Mouse (Mus musculus): Measurements from ENCODE around the gene Fabp3. TPM values are rescaled to one million over a fixed set of nuclear protein-coding genes. Genes with fewer than 3 reads are reported as not detected.

The Fabp3 gene
- total and polyA plus RNA-seq, 3 experiments = 0.60 TPM; not detected in 2

DNA sequence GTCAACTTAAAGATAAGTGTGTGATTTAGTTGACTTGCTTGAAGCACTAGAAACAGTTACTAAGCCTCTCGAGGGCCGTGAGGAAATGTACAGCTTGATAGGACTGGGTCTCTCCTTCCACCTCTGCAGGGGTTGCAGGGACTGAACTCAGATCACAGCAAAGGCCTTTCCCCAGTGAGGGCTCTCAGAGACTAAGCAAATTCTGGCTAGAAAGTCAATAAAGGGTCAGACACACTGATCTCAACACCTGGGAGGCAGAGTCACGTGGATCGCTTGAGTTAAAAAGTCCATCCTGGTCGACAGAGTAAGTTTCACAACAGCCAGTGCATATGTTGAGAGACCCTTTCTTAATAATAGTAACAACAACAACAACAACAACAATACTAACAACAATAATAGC is 27.5 kb downstream of the Fabp3 start:
- no peaks in the 10 kb centered on the region; a peak in 1 of 4 replicates for H3K36me3 ChIP-seq (ENCODE audit: control insufficient read depth in 1 of 2, insufficient read depth in 2 of 2, low read length in 2 of 2)
- no peaks in the 10 kb centered on the region for H3K9me3 ChIP-seq (replicated peaks; ENCODE audit: insufficient read depth, low read length)
- H3K27ac ChIP-seq (ENCODE audit: control insufficient read depth, low read depth, low read length) = no peak overlapping the region
- TF ChIP-seq GATA1 (IDR thresholded peaks at IDR 0.05; ENCODE audit: low read depth, low read length) (no peak), MAX (IDR thresholded peaks at IDR 0.05; ENCODE audit: low read length) (no peak), MXI1 (IDR thresholded peaks at IDR 0.05; ENCODE audit: low read depth, low read length) (no peak), UBTF (IDR thresholded peaks at IDR 0.05; ENCODE audit: borderline replicate concordance, insufficient read depth, low read depth, low read length) (no peak), ZMIZ1 (IDR thresholded peaks at IDR 0.05; ENCODE audit: low read depth, low read length) (no peak), ELF1 (IDR thresholded peaks at IDR 0.05; ENCODE audit: low read depth, low read length) (no peak), EP300 (IDR thresholded peaks at IDR 0.05; ENCODE audit: low read depth in 1 of 2, low read length in 2 of 2) (no peak), E2F4 (IDR thresholded peaks at IDR 0.05; ENCODE audit: borderline replicate concordance, low read depth, low read length) (no peak), ZKSCAN1 (IDR thresholded peaks at IDR 0.05; ENCODE audit: low read depth, low read length) (no peak)
- H3K9ac ChIP-seq (ENCODE audit: control insufficient read depth, low read depth, low read length, poor library complexity, severe bottlenecking) = no peak overlapping the region
- no peak for DNase-seq (ENCODE audit: low read depth, low spot score)
- H3K27me3 ChIP-seq (ENCODE audit: control insufficient read depth in 1 of 2, insufficient read depth in 2 of 2, low read length in 2 of 2) = no peaks in the 10 kb centered on the region
- no peaks in the 10 kb centered on the region for H3K79me2 ChIP-seq (ENCODE audit: control insufficient read depth, insufficient read depth, low read length, poor library complexity)
- no peaks in the 10 kb centered on the region for H3K4me1 ChIP-seq (ENCODE audit: control insufficient read depth in 1 of 2, insufficient read depth in 2 of 2, low read length in 2 of 2)
- H3K4me3 ChIP-seq (ENCODE audit: control insufficient read depth in 1 of 2, insufficient read depth in 1 of 2, low read depth in 2 of 2, low read length in 2 of 2) = no peak overlapping the region

GRCm38 (mm10) chr4:130341691-130342090 is 33.3 kb downstream of the Fabp3 start:
- Histone ChIP-seq H3K4me3 (ENCODE audit: control insufficient read depth in 1 of 2, insufficient read depth in 1 of 2, low read depth in 2 of 2, low read length in 2 of 2) (no peak overlapping the region), H3K9me3 (replicated peaks; ENCODE audit: insufficient read depth, low read length) (no peaks in the 10 kb centered on the region), H3K9ac (ENCODE audit: control insufficient read depth, low read depth, low read length, poor library complexity, severe bottlenecking) (no peak overlapping the region), H3K27me3 (ENCODE audit: control insufficient read depth in 1 of 2, insufficient read depth in 2 of 2, low read length in 2 of 2) (no peaks in the 10 kb centered on the region), H3K36me3 (ENCODE audit: control insufficient read depth in 1 of 2, insufficient read depth in 2 of 2, low read length in 2 of 2) (no peaks in the 10 kb centered on the region; a peak in 1 of 4 replicates), H3K27ac (ENCODE audit: control insufficient read depth, low read depth, low read length) (no peak overlapping the region), H3K79me2 (ENCODE audit: control insufficient read depth, insufficient read depth, low read length, poor library complexity) (no peaks in the 10 kb centered on the region), H3K4me1 (ENCODE audit: control insufficient read depth in 1 of 2, insufficient read depth in 2 of 2, low read length in 2 of 2) (no peaks in the 10 kb centered on the region)
- peak; percentile 77 for DNase-seq (ENCODE audit: low read depth, low spot score)
- TF ChIP-seq POLR2AphosphoS2 (IDR thresholded peaks at IDR 0.05; ENCODE audit: low read length) (no peak), CHD1 (IDR thresholded peaks at IDR 0.05; ENCODE audit: low read depth, low read length) (no peak), RCOR1 (IDR thresholded peaks at IDR 0.05; ENCODE audit: low read depth, low read length) (no peak), CTCF (IDR thresholded peaks at IDR 0.05 in 2 of 3, conservative IDR thresholded peaks at IDR 0.05 in 1 of 3; ENCODE audit: control insufficient read depth in 1 of 3, insufficient read depth in 1 of 3, low read depth in 2 of 3, low read length in 3 of 3, poor library complexity in 1 of 3, severe bottlenecking in 1 of 3) (peak; percentile 39 to 90 (median 88)), HCFC1 (IDR thresholded peaks at IDR 0.05; ENCODE audit: low read depth, low read length) (0 out of 2 replicates have a peak, but pooled peaks have one; percentile 23), GATA1 (IDR thresholded peaks at IDR 0.05; ENCODE audit: low read depth, low read length) (no peak), ZKSCAN1 (IDR thresholded peaks at IDR 0.05; ENCODE audit: low read depth, low read length) (no peak), MAZ (IDR thresholded peaks at IDR 0.05; ENCODE audit: low read depth, low read length) (no peak), SMC3 (IDR thresholded peaks at IDR 0.05; ENCODE audit: low read depth, low read length) (peak; percentile 67), SIN3A (IDR thresholded peaks at IDR 0.05; ENCODE audit: low read length) (peak; percentile 63; the same call in 1 of the 2 replicates), POLR2A (IDR thresholded peaks at IDR 0.05; ENCODE audit: control insufficient read depth in 1 of 2, insufficient read depth in 1 of 2, low read depth in 1 of 2, low read length in 2 of 2, poor library complexity in 1 of 2) (no peak), ELF1 (IDR thresholded peaks at IDR 0.05; ENCODE audit: low read depth, low read length) (no peak), MXI1 (IDR thresholded peaks at IDR 0.05; ENCODE audit: low read depth, low read length) (0 out of 2 replicates have a peak, but pooled peaks have one; percentile 29), EP300 (IDR thresholded peaks at IDR 0.05; ENCODE audit: low read depth in 1 of 2, low read length in 2 of 2) (no peak), JUND (IDR thresholded peaks at IDR 0.05; ENCODE audit: low read depth, low read length) (0 out of 2 replicates have a peak, but pooled peaks have one; percentile 41), RAD21 (IDR thresholded peaks at IDR 0.05; ENCODE audit: low read depth, low read length) (peak; percentile 65)
